Mouse (Mus musculus): Measurements from ENCODE around the gene Ralgapa2. TPM values are rescaled to one million over a fixed set of nuclear protein-coding genes. Genes with fewer than 3 reads are reported as not detected.

Gene Ralgapa2
- total and polyA plus RNA-seq, 3 experiments: 9.2 to 9.6 TPM; not detected in 1

GRCm38 (mm10) chr2:146556148-146556547 lies 44.0 kb upstream of the Ralgapa2 start:
- Histone ChIP-seq H3K36me3 (ENCODE audit: control insufficient read depth in 1 of 2, insufficient read depth in 2 of 2, low read length in 2 of 2) (peaks cover 0 to 26% of the 10 kb centered on the region in 2 experiments; a peak in 2 of 4 replicates), H3K27me3 (ENCODE audit: control insufficient read depth in 1 of 2, insufficient read depth in 2 of 2, low read length in 2 of 2) (no peaks in the 10 kb centered on the region), H3K4me3 (ENCODE audit: control insufficient read depth in 1 of 2, insufficient read depth in 1 of 2, low read depth in 2 of 2, low read length in 2 of 2) (no peak overlapping the region), H3K4me1 (ENCODE audit: control insufficient read depth in 1 of 2, insufficient read depth in 2 of 2, low read length in 2 of 2) (peaks cover 3 to 17% of the 10 kb centered on the region in 2 experiments), H3K9ac (ENCODE audit: control insufficient read depth, low read depth, low read length, poor library complexity, severe bottlenecking) (no peak overlapping the region), H3K9me3 (replicated peaks; ENCODE audit: insufficient read depth, low read length) (no peaks in the 10 kb centered on the region), H3K27ac (ENCODE audit: control insufficient read depth, low read depth, low read length) (no peak overlapping the region), H3K79me2 (ENCODE audit: control insufficient read depth, insufficient read depth, low read length, poor library complexity) (no peaks in the 10 kb centered on the region)
- DNase-seq (ENCODE audit: low read depth, low spot score): no peak
- no peak for TF ChIP-seq HCFC1 (IDR thresholded peaks at IDR 0.05; ENCODE audit: low read depth, low read length)
- TF ChIP-seq MAX (IDR thresholded peaks at IDR 0.05; ENCODE audit: low read length): no peak
- 0 out of 2 replicates have a peak, but pooled peaks have one; percentile 12 for TF ChIP-seq GATA1 (IDR thresholded peaks at IDR 0.05; ENCODE audit: low read depth, low read length)

DNA sequence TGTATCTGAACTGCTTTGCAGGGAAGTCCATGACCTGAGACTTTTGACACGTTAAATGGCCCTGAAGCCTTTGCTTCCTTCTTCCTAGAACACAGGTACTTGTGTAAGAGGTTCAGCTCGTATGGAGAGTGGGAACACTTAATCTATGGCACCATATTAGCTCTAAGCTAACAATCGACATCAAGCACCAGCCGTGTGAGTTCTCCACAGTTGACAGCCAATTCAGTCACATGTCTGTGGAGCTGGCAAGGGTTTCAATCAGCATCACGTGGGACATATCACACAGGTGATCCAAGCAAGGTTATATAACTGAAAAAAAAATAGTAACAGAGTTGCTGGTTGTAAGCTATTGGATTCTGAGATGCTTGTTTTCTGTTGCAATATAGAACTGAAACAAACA lies 43.2 kb upstream of the Ralgapa2 start:
- no peak for DNase-seq (ENCODE audit: low read depth, low spot score)

GRCm38 (mm10) chr2:146553701-146554100 lies 41.6 kb upstream of the Ralgapa2 start:
- H3K9ac ChIP-seq (ENCODE audit: control insufficient read depth, low read depth, low read length, poor library complexity, severe bottlenecking): no peak overlapping the region
- H3K79me2 ChIP-seq (ENCODE audit: control insufficient read depth, insufficient read depth, low read length, poor library complexity): no peaks in the 10 kb centered on the region
- H3K4me1 ChIP-seq (ENCODE audit: control insufficient read depth in 1 of 2, insufficient read depth in 2 of 2, low read length in 2 of 2): peaks cover 5 to 20% of the 10 kb centered on the region in 2 experiments
- DNase-seq (ENCODE audit: low read depth, low spot score): peak; percentile 77
- H3K4me3 ChIP-seq (ENCODE audit: control insufficient read depth in 1 of 2, insufficient read depth in 1 of 2, low read depth in 2 of 2, low read length in 2 of 2): no peak overlapping the region
- no peaks in the 10 kb centered on the region for H3K9me3 ChIP-seq (replicated peaks; ENCODE audit: insufficient read depth, low read length)
- no peaks in the 10 kb centered on the region for H3K27me3 ChIP-seq (ENCODE audit: control insufficient read depth in 1 of 2, insufficient read depth in 2 of 2, low read length in 2 of 2)
- peaks cover 0 to 22% of the 10 kb centered on the region in 2 experiments; a peak in 2 of 4 replicates for H3K36me3 ChIP-seq (ENCODE audit: control insufficient read depth in 1 of 2, insufficient read depth in 2 of 2, low read length in 2 of 2)
- H3K27ac ChIP-seq (ENCODE audit: control insufficient read depth, low read depth, low read length): no peak overlapping the region
- TF ChIP-seq USF2 (IDR thresholded peaks at IDR 0.05; ENCODE audit: borderline replicate concordance in 1 of 2, insufficient read depth in 1 of 2, low read depth in 1 of 2, low read length in 2 of 2): no peak
- TF ChIP-seq NRF1 (IDR thresholded peaks at IDR 0.05; ENCODE audit: insufficient read depth, low read depth, low read length, poor library complexity, severe bottlenecking): no peak
- no peak for TF ChIP-seq USF1 (IDR thresholded peaks at IDR 0.05; ENCODE audit: low read depth, low read length)
- no peak for TF ChIP-seq MAX (IDR thresholded peaks at IDR 0.05; ENCODE audit: low read length)
- no peak for TF ChIP-seq MXI1 (IDR thresholded peaks at IDR 0.05; ENCODE audit: low read depth, low read length)
- no peak for TF ChIP-seq E2F4 (IDR thresholded peaks at IDR 0.05; ENCODE audit: borderline replicate concordance, low read depth, low read length)
- TF ChIP-seq ZNF384 (IDR thresholded peaks at IDR 0.05; ENCODE audit: low read depth, low read length): no peak
- no peak for TF ChIP-seq CTCF (IDR thresholded peaks at IDR 0.05 in 2 of 3, conservative IDR thresholded peaks at IDR 0.05 in 1 of 3; ENCODE audit: control insufficient read depth in 1 of 3, insufficient read depth in 1 of 3, low read depth in 2 of 3, low read length in 3 of 3, poor library complexity in 1 of 3, severe bottlenecking in 1 of 3)
- TF ChIP-seq ZKSCAN1 (IDR thresholded peaks at IDR 0.05; ENCODE audit: low read depth, low read length): no peak
- no peak for TF ChIP-seq RCOR1 (IDR thresholded peaks at IDR 0.05; ENCODE audit: low read depth, low read length)
- 0 out of 2 replicates have a peak, but pooled peaks have one; percentile 3 for TF ChIP-seq SMC3 (IDR thresholded peaks at IDR 0.05; ENCODE audit: low read depth, low read length)
- peak; percentile 25; the same call in 1 of the 2 replicates for TF ChIP-seq TAL1 (IDR thresholded peaks at IDR 0.05; ENCODE audit: low read length)
- peak; percentile 74; the same call in 1 of the 2 replicates for TF ChIP-seq JUND (IDR thresholded peaks at IDR 0.05; ENCODE audit: low read depth, low read length)
- TF ChIP-seq MYC (IDR thresholded peaks at IDR 0.05; ENCODE audit: low read depth, low read length): no peak
- no peak for TF ChIP-seq NELFE (IDR thresholded peaks at IDR 0.05; ENCODE audit: low read depth, low read length)
- no peak for TF ChIP-seq MEF2A (IDR thresholded peaks at IDR 0.05; ENCODE audit: extremely low read depth, insufficient replicate concordance, low read depth, low read length, poor library complexity, severe bottlenecking)
- no peak for TF ChIP-seq TBP (IDR thresholded peaks at IDR 0.05; ENCODE audit: low read depth, low read length)
- TF ChIP-seq MAFK (IDR thresholded peaks at IDR 0.05; ENCODE audit: borderline replicate concordance, low read depth, low read length): no peak
- TF ChIP-seq CHD2 (IDR thresholded peaks at IDR 0.05; ENCODE audit: low read length): no peak
- no peak for TF ChIP-seq MAZ (IDR thresholded peaks at IDR 0.05; ENCODE audit: low read depth, low read length)

More for the DNA sequence above, 43.2 kb upstream of the Ralgapa2 start:
- Histone ChIP-seq H3K4me3 (ENCODE audit: control insufficient read depth in 1 of 2, insufficient read depth in 1 of 2, low read depth in 2 of 2, low read length in 2 of 2) (no peak overlapping the region), H3K4me1 (ENCODE audit: control insufficient read depth in 1 of 2, insufficient read depth in 2 of 2, low read length in 2 of 2) (peaks cover 5 to 20% of the 10 kb centered on the region in 2 experiments), H3K79me2 (ENCODE audit: control insufficient read depth, insufficient read depth, low read length, poor library complexity) (no peaks in the 10 kb centered on the region), H3K9me3 (replicated peaks; ENCODE audit: insufficient read depth, low read length) (no peaks in the 10 kb centered on the region), H3K36me3 (ENCODE audit: control insufficient read depth in 1 of 2, insufficient read depth in 2 of 2, low read length in 2 of 2) (peaks cover 0 to 23% of the 10 kb centered on the region in 2 experiments; a peak in 2 of 4 replicates), H3K27ac (ENCODE audit: control insufficient read depth, low read depth, low read length) (no peak overlapping the region), H3K9ac (ENCODE audit: control insufficient read depth, low read depth, low read length, poor library complexity, severe bottlenecking) (no peak overlapping the region), H3K27me3 (ENCODE audit: control insufficient read depth in 1 of 2, insufficient read depth in 2 of 2, low read length in 2 of 2) (no peaks in the 10 kb centered on the region)
- TF ChIP-seq CTCF (IDR thresholded peaks at IDR 0.05 in 2 of 3, conservative IDR thresholded peaks at IDR 0.05 in 1 of 3; ENCODE audit: control insufficient read depth in 1 of 3, insufficient read depth in 1 of 3, low read depth in 2 of 3, low read length in 3 of 3, poor library complexity in 1 of 3, severe bottlenecking in 1 of 3) (no peak), CHD1 (IDR thresholded peaks at IDR 0.05; ENCODE audit: low read depth, low read length) (no peak), UBTF (IDR thresholded peaks at IDR 0.05; ENCODE audit: borderline replicate concordance, insufficient read depth, low read depth, low read length) (no peak), GABPA (IDR thresholded peaks at IDR 0.05; ENCODE audit: low read depth, low read length) (no peak), E2F4 (IDR thresholded peaks at IDR 0.05; ENCODE audit: borderline replicate concordance, low read depth, low read length) (no peak), MEF2A (IDR thresholded peaks at IDR 0.05; ENCODE audit: extremely low read depth, insufficient replicate concordance, low read depth, low read length, poor library complexity, severe bottlenecking) (no peak)
